Mouse (Mus musculus) gastrocnemius, postnatal 36 days (tissue): ENCODE results near the gene Prkrip1. TPM values are rescaled to one million over a fixed set of nuclear protein-coding genes. Genes with fewer than 3 reads are reported as not detected.

ENCODE experiments used
- total RNA-seq, 2 experiments: library from RNA; stranded (reverse); gene quantifications; 2 replicates each; pipeline ENCODE4 v1.2.3; 2021

The Prkrip1 gene
- total RNA-seq, 2 experiments from 2014 or later, result 20.9 to 21.4 TPM

Other genes with a start within 250 kb of the Prkrip1 start
- gene Ssc4d, start 224.4 kb downstream of the Prkrip1 start, total RNA-seq, result 1 to 10 TPM in 1 of 2 experiments, under 1 TPM in 1; 0.57 to 1.1 TPM
- gene Zp3, start 218.9 kb downstream of the Prkrip1 start, total RNA-seq, result not detected
- gene Dtx2, start 204.2 kb downstream of the Prkrip1 start, total RNA-seq, result 1 to 10 TPM; 6.0 to 6.4 TPM
- gene Upk3b, start 160.5 kb downstream of the Prkrip1 start, total RNA-seq, result not detected
- not detected for gene Upk3bl, start 144.5 kb downstream of the Prkrip1 start, total RNA-seq
- 10 to 100 TPM; 23.8 to 23.9 TPM for gene Rasa4, start 115.0 kb downstream of the Prkrip1 start, total RNA-seq
- gene Polr2j, start 82.3 kb downstream of the Prkrip1 start, total RNA-seq, result 10 to 100 TPM; 56.0 to 60.9 TPM
- 1 to 10 TPM; 3.7 to 4.0 TPM for gene Lrwd1, start 62.9 kb downstream of the Prkrip1 start, total RNA-seq
- gene Alkbh4, start 62.8 kb downstream of the Prkrip1 start, total RNA-seq, result 1 to 10 TPM; 3.8 to 4.1 TPM
- 1 to 10 TPM in 1 of 2 experiments, under 1 TPM in 1; 0.82 to 1.2 TPM for gene Orai2, start 28.2 kb downstream of the Prkrip1 start, total RNA-seq
- 1 to 10 TPM; 3.5 to 3.9 TPM for gene Sh2b2, start 47.6 kb upstream of the Prkrip1 start, total RNA-seq